Mouse (Mus musculus) lung, embryonic 15.5 days (tissue): ENCODE data around the gene Arih1. TPM values are rescaled to one million over a fixed set of nuclear protein-coding genes. Genes with fewer than 3 reads are reported as not detected.
"Not testable (repeated sequence)": the region's sequence is repeated elsewhere in the genome, so short reads cannot be mapped to it uniquely, and the experiment has no call there.

ENCODE experiments used
- ATAC-seq: fragments of 200-750 bp; cut with Nextera tagmentation; 2 replicates; pipeline ENCODE4 v1.8.0; 2017; ENCODE audit warnings: moderate number of reproducible peaks, borderline replicate concordance; ENCODE audit not compliant: low FRiP score, low TSS enrichment; ENCODE audit errors: extremely low read depth
- H3K27ac ChIP-seq: fragments of 300-500 bp; sonication (generic); 2 replicates; pipeline ENCODE4 v1.5.1; 2015; ENCODE audit warnings: moderate library complexity, mild to moderate bottlenecking, inconsistent platforms
- H3K27me3 ChIP-seq: fragments of 300-500 bp; sonication (generic); 2 replicates; pipeline ENCODE4 v1.6.1; 2015; ENCODE audit warnings: inconsistent platforms
- H3K36me3 ChIP-seq: fragments of 300-500 bp; sonication (generic); 2 replicates; pipeline ENCODE4 v1.6.1; 2015; ENCODE audit warnings: inconsistent platforms
- H3K4me1 ChIP-seq: fragments of 300-500 bp; sonication (generic); 2 replicates; pipeline ENCODE4 v1.6.1; 2015; ENCODE audit warnings: inconsistent platforms
- H3K4me2 ChIP-seq: fragments of 300-500 bp; sonication (generic); 2 replicates; pipeline ENCODE4 v1.6.1; 2015; ENCODE audit warnings: inconsistent platforms, mild to moderate bottlenecking, moderate library complexity
- H3K4me3 ChIP-seq: fragments of 300-500 bp; sonication (generic); 2 replicates; pipeline ENCODE4 v1.5.1; 2015; ENCODE audit warnings: mild to moderate bottlenecking, inconsistent platforms
- H3K9ac ChIP-seq: fragments of 300-500 bp; sonication (generic); 2 replicates; pipeline ENCODE4 v1.6.1; 2015; ENCODE audit warnings: inconsistent platforms
- H3K9me3 ChIP-seq: fragments of 300-500 bp; sonication (generic); 2 replicates; pipeline ENCODE4 v1.6.1; 2016; ENCODE audit warnings: inconsistent platforms
- WGBS: fragments of 180-500 bp; shearing (Covaris S2); methylation state at CpG from one replicate; pipeline ENCODE4 v1.1.7; 2015; 5-methylcytosine and 5-hydroxymethylcytosine counted together
- polyA plus RNA-seq: library from polyadenylated mRNA; unstranded; fragments of >200 nt; fragmentation: Nextera tagmentation; extraction: Ambion mirVana; gene quantifications from 2 replicates; pipeline ENCODE4 v1.2.1, GENCODE M21; 2015

The Arih1 gene
- polyA plus RNA-seq, 1 experiment from 2014 or later: 15.3 TPM

DNA sequence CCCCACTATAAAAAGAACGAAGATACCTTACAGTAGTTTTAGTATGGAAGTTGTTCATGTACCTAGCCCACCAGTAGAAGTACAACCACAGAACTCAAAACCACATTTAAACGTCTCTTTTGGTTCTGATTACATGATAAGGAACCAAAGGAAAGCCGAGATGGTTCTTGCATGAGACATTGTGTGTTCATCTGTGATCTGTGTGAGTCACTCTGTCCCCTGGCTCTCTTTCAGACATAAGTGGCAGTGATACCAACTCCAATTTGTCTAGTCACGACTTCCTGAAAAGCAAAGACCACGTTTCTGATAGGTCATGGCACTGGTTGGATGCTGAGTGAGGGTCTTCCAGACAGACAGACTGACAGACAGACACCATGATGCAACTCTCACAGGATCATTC is 117.2 kb downstream of the Arih1 start:
- Histone ChIP-seq H3K9me3 (no peaks in the 10 kb centered on the region), H3K4me2 (no peak overlapping the region), H3K27ac (no peak overlapping the region), H3K4me3 (no peak overlapping the region), H3K9ac (no peak overlapping the region), H3K4me1 (no peaks in the 10 kb centered on the region), H3K36me3 (no peaks in the 10 kb centered on the region), H3K27me3 (no peaks in the 10 kb centered on the region)
- WGBS: 70% methylated on average over 5 of the region's 5 CpGs
- no peak for ATAC-seq

DNA sequence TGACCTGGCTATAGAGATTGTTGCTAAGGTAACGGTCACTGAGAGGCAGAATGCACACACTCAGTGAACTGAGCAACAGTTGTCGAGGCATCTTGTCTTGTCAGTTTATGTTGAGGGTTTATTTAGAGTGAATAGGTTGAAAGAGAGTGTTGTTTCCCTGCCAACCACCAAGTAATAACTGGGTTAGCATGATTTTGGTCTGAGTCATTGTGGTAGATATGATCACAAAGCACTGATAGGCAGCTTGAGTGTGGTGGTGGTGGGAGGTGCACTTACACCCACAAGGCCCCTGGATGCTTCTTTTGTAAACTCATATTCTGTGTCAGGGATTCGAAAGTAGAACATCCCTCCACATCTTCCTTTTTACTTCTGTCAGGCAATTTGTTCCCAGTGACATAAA is 125.9 kb downstream of the Arih1 start:
- H3K4me3 ChIP-seq, H3K27me3 ChIP-seq, H3K9me3 ChIP-seq, H3K4me1 ChIP-seq, ATAC-seq, H3K9ac ChIP-seq, H3K27ac ChIP-seq, H3K36me3 ChIP-seq, H3K4me2 ChIP-seq: not testable (repeated sequence)
- WGBS: 54% methylated on average over 2 of the region's 3 CpGs

DNA sequence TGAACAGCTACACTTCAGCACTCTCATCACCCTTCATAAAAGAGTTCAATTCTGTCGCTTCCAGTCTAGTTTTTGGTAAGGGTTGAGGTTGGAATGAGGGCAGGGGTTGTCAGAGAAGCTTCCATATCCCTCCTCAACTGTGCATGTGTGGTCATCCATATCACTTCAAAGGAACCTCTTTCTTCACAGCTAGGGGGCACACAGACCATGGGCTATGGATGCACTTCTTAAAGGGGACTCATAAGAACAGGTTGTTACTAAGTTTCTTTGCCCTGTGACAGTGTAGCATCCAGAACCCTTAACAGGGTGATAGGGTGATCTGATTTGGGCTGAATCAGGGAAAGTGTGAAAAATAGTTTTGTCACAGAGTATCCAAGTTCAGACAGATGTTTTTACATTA is 128.4 kb downstream of the Arih1 start:
- H3K9ac ChIP-seq, H3K36me3 ChIP-seq: not testable (repeated sequence)
- WGBS: 50% methylated on average over 1 of the region's 1 CpGs

DNA sequence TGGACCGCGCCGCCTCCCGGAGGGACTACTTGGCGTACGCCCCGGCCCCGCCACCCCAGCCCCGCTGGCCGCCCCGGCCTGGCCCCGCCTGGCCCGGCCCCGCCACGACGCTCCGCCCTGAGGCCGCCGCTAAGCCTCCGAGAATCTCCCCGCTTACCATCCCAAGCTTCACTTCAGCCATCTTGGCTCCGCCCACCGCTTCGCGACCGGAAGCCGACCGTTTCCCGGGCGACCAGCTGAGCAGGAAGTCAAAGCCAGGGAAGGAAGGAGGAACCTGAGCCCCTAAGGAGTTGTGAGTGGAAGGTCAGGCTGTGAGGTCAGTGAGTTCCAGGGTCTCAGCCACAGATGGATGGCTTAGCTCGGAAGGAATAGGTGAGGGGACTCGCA is 133.2 kb downstream of the Arih1 start, which contains the start of gene Bbs4:
TSS of gene Bbs4 (minus strand) at position 256 of the 387 bp plus-strand sequence.
- WGBS: under 1% methylated on average over 32 of the region's 32 CpGs
- H3K9ac ChIP-seq: peak within 1 kb of the TSS; percentile 57
- peak within 1 kb of the TSS; percentile 65 for H3K4me2 ChIP-seq
- peak; percentile 97 for ATAC-seq
- peaks cover 5% of the 10 kb centered on the region; the same call in 1 of the 2 replicates for H3K4me1 ChIP-seq
- peak within 1 kb of the TSS; percentile 66 for H3K4me3 ChIP-seq
- H3K27me3 ChIP-seq: no peaks in the 10 kb centered on the region
- H3K36me3 ChIP-seq: no peaks in the 10 kb centered on the region
- peak within 1 kb of the TSS; percentile 86 for H3K27ac ChIP-seq
- no peaks in the 10 kb centered on the region for H3K9me3 ChIP-seq

More for the DNA sequence above, 128.4 kb downstream of the Arih1 start:
- ATAC-seq, H3K27me3 ChIP-seq, H3K27ac ChIP-seq, H3K9me3 ChIP-seq, H3K4me1 ChIP-seq, H3K4me3 ChIP-seq, H3K4me2 ChIP-seq: not testable (repeated sequence)

DNA sequence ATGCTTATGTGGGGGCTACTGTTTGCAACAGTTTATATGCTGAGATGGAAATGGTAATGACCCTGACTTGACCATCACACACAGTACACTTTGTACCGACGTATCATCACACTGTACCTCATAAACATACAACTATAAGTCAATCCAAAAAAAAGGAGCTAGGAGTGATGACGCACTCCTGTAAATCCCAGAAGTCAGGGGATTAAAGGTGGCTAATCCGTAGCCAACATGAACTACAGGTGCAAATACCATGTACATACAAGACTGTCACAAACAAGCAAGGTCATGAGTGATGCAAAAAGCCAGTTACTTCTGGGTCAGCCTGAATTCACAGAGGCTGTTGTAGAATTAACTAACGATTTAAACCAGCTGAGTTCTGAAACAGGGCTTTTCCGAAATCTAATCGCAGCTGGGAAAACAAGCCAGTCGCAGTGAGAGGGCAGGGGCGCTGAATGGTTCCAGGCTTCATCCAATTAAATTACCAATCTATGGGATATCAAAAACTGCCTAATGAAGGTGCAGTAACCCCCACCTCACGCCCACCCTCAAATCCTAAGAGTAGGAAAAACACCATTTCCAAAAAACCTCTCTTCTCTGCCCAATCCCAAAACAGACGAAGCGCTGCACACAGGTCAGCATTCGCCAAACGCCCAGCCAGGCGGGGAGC is 133.7 kb downstream of the Arih1 start:
- H3K4me2 ChIP-seq: peak overlapping the region; percentile 65
- no peaks in the 10 kb centered on the region for H3K27me3 ChIP-seq
- ATAC-seq: no peak
- peak overlapping the region; percentile 66 for H3K4me3 ChIP-seq
- peaks cover 5% of the 10 kb centered on the region; the same call in 1 of the 2 replicates for H3K4me1 ChIP-seq
- WGBS: 8% methylated on average over 14 of the region's 15 CpGs
- H3K27ac ChIP-seq: peak overlapping the region; percentile 86
- H3K9me3 ChIP-seq: no peaks in the 10 kb centered on the region
- peak overlapping the region; percentile 57 for H3K9ac ChIP-seq
- no peaks in the 10 kb centered on the region for H3K36me3 ChIP-seq

DNA sequence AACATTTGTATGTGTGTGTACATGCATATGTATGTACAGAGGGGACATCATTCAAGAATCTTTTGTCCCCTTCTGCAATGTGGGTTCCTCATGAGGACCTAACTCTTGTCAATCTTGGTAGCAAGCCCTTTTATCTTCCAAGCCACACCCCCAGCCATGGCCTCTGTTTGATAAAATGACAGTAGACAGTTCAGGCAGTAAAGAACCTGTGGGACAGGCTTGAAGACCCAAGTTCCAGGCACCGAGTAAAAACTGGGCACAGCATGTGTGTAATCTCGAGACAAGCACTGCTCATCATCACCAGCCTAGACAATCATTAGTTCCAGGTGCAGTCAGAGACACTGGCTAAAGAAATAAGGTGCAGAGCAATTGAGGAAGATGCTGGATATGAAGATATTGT is 140.2 kb downstream of the Arih1 start:
- Histone ChIP-seq H3K9ac (no peak overlapping the region), H3K4me3 (no peak overlapping the region), H3K4me1 (no peaks in the 10 kb centered on the region), H3K36me3 (peaks cover 6% of the 10 kb centered on the region; the same call in 1 of the 2 replicates), H3K9me3 (no peaks in the 10 kb centered on the region), H3K27me3 (no peaks in the 10 kb centered on the region), H3K27ac (no peak overlapping the region), H3K4me2 (no peak overlapping the region)
- ATAC-seq: no peak
- 64% methylated on average over 2 of the region's 2 CpGs for WGBS

DNA sequence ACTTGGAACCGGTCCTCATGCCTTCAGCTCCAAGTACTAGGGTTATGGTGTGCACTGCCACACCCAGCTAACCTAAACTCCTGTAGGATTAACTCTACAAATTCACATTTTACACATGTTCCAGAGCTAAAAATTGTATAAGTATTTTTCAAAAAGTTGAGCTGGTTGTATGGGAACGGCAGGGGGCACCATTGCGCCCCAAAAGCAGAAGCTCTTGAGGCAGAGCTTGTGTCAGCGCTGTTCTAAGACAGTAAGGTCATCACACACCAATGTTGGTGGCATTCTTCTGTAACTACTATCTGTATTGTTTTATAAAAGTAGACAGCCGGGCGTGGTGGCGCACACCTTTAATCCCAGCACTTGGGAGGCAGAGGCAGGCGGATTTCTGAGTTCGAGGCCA is 146.4 kb downstream of the Arih1 start:
- H3K36me3 ChIP-seq: peaks cover 6% of the 10 kb centered on the region; the same call in 1 of the 2 replicates
- WGBS: 80% methylated on average over 9 of the region's 9 CpGs
- no peaks in the 10 kb centered on the region for H3K27me3 ChIP-seq
- H3K4me2 ChIP-seq: no peak overlapping the region
- ATAC-seq: no peak
- H3K9ac ChIP-seq: no peak overlapping the region
- H3K4me1 ChIP-seq: peaks cover 5% of the 10 kb centered on the region; the same call in 1 of the 2 replicates
- no peak overlapping the region for H3K4me3 ChIP-seq
- no peaks in the 10 kb centered on the region for H3K9me3 ChIP-seq
- no peak overlapping the region for H3K27ac ChIP-seq

DNA sequence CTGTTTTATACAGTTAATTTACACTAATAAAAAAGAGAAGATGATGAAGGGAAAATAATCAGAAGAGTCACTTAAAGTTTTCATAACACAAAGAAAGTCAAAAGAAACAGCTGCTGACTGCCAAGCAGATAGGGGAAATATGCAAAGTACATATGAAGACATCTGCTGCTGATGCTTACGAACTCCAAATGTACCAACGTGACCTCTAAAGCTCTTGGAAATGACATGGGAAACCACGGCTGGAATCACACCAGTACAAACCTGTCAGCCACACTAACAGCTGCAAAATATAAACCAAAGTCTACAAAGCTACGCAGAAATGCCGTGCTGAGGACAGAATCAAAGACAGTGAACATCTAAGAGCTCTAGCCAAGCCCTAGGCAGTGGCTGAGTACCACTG is 147.3 kb downstream of the Arih1 start:
- Histone ChIP-seq H3K36me3 (peaks cover 6% of the 10 kb centered on the region; the same call in 1 of the 2 replicates), H3K27me3 (no peaks in the 10 kb centered on the region), H3K9ac (no peak overlapping the region), H3K9me3 (no peaks in the 10 kb centered on the region), H3K4me1 (peaks cover 5% of the 10 kb centered on the region; the same call in 1 of the 2 replicates), H3K4me2 (no peak overlapping the region), H3K4me3 (no peak overlapping the region), H3K27ac (no peak overlapping the region)
- 51% methylated on average over 5 of the region's 5 CpGs for WGBS
- ATAC-seq: peak; percentile 57; the same call in 1 of the 2 replicates

DNA sequence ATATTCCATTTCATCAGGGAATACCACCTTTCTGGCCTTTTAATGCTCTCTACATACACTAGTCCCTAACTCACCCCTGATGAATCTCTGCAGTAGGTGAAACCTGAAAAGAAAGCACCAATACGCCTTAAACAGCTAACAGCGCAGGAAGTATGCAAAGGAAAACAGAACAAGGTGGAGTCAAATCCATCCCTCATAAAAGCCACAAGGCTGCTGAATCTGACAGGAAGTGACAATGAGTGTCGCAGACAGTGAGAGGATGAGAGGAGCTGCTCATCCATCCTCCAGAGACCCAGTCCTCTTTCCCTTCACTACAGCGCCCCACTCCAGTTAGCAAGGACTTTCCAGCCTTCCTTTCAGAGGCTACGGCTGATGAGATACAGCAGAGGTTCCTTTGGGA is 148.0 kb downstream of the Arih1 start:
- Histone ChIP-seq H3K27me3 (no peaks in the 10 kb centered on the region), H3K4me2 (no peak overlapping the region), H3K36me3 (peaks cover 6% of the 10 kb centered on the region; the same call in 1 of the 2 replicates), H3K4me3 (no peak overlapping the region), H3K4me1 (peaks cover 5% of the 10 kb centered on the region; the same call in 1 of the 2 replicates), H3K9me3 (no peaks in the 10 kb centered on the region), H3K9ac (no peak overlapping the region), H3K27ac (peak overlapping the region; percentile 25; the same call in 1 of the 2 replicates)
- ATAC-seq: no peak
- WGBS: 77% methylated on average over 5 of the region's 5 CpGs

Other genes with a start within 250 kb of the Arih1 start
- 41.3 and 42.1 TPM in 2 replicates for gene Adpgk, start 195.1 kb downstream of the Arih1 start, polyA plus RNA-seq
- 12.6 and 14.3 TPM in 2 replicates for gene Bbs4, start 133.1 kb downstream of the Arih1 start, polyA plus RNA-seq
- 63.2 and 63.4 TPM in 2 replicates for gene Hexa, start 52.9 kb upstream of the Arih1 start, polyA plus RNA-seq
- gene Tmem202, start 53.2 kb upstream of the Arih1 start, polyA plus RNA-seq: 0.20 TPM in 1 of 2 replicates, not detected in the other
- gene Celf6, start 91.3 kb upstream of the Arih1 start, polyA plus RNA-seq: 0.24 and 0.51 TPM in 2 replicates
- gene Parp6, start 130.7 kb upstream of the Arih1 start, polyA plus RNA-seq: 18.3 and 21.6 TPM in 2 replicates
- gene Pkm, start 169.8 kb upstream of the Arih1 start, polyA plus RNA-seq: 1,403 and 1,442 TPM in 2 replicates
- 5.4 and 6.2 TPM in 2 replicates for gene Gramd2, start 193.5 kb upstream of the Arih1 start, polyA plus RNA-seq